Mouse (Mus musculus): ENCODE data around the gene Pnmt. TPM values are rescaled to one million over a fixed set of nuclear protein-coding genes. Genes with fewer than 3 reads are reported as not detected.
A peak's percentile ranks its signal among the peaks of the same experiment; 100 is the strongest.

The Pnmt gene
- polyA plus RNA-seq, 1 experiment from 2014 or later = 1.7 TPM

GRCm38 (mm10) chr11:98360866-98361521, 25.3 kb upstream of the Pnmt start:
- Histone ChIP-seq H3K4me1 (replicated peaks) (peaks cover 68% of the 10 kb centered on the region), H3K27me3 (replicated peaks) (no peaks in the 10 kb centered on the region), H3K4me3 (no peak overlapping the region), H3K36me3 (no peaks in the 10 kb centered on the region; the same call in 1 of the 2 replicates), H3K4me2 (no peak overlapping the region), H3K27ac (ENCODE audit: poor library complexity, severe bottlenecking) (no peak overlapping the region), H3K9me3 (replicated peaks) (no peaks in the 10 kb centered on the region), H3K9ac (peak overlapping the region; percentile 29)
- 72% methylated on average over 9 of the region's 9 CpGs for WGBS
- no peak for ATAC-seq (ENCODE audit: insufficient number of reproducible peaks, low FRiP score)

- no peak for ATAC-seq (ENCODE audit: insufficient number of reproducible peaks, low FRiP score)
- Histone ChIP-seq H3K27me3 (replicated peaks) (no peaks in the 10 kb centered on the region), H3K36me3 (no peaks in the 10 kb centered on the region; the same call in 1 of the 2 replicates), H3K9me3 (replicated peaks) (no peaks in the 10 kb centered on the region), H3K4me3 (no peak overlapping the region), H3K4me2 (no peak overlapping the region), H3K4me1 (replicated peaks) (peaks cover 74% of the 10 kb centered on the region), H3K27ac (ENCODE audit: poor library complexity, severe bottlenecking) (no peak overlapping the region), H3K9ac (no peak overlapping the region)
- 79% methylated on average over 5 of the region's 5 CpGs for WGBS
These were observed 22.4 kb upstream of the Pnmt start for GRCm38 (mm10) chr11:98363817-98364216.

- no peak overlapping the region for H3K4me3 ChIP-seq
- H3K4me2 ChIP-seq = no peak overlapping the region
- H3K9ac ChIP-seq = no peak overlapping the region
- WGBS = 97% methylated on average over 5 of the region's 5 CpGs
- H3K9me3 ChIP-seq (replicated peaks) = no peaks in the 10 kb centered on the region
- ATAC-seq (ENCODE audit: insufficient number of reproducible peaks, low FRiP score) = no peak
- no peaks in the 10 kb centered on the region for H3K27me3 ChIP-seq (replicated peaks)
- no peaks in the 10 kb centered on the region; the same call in 1 of the 2 replicates for H3K36me3 ChIP-seq
- peaks cover 74% of the 10 kb centered on the region for H3K4me1 ChIP-seq (replicated peaks)
- H3K27ac ChIP-seq (ENCODE audit: poor library complexity, severe bottlenecking) = no peak overlapping the region
These were observed 21.8 kb upstream of the Pnmt start for GRCm38 (mm10) chr11:98364410-98364809.

GRCm38 (mm10) chr11:98366290-98366689, 20.0 kb upstream of the Pnmt start:
- no peak overlapping the region for H3K4me2 ChIP-seq
- peaks cover 72% of the 10 kb centered on the region for H3K4me1 ChIP-seq (replicated peaks)
- H3K9me3 ChIP-seq (replicated peaks) = no peaks in the 10 kb centered on the region
- no peaks in the 10 kb centered on the region; the same call in 1 of the 2 replicates for H3K36me3 ChIP-seq
- 68% methylated on average over 10 of the region's 10 CpGs for WGBS
- H3K4me3 ChIP-seq = no peak overlapping the region
- H3K27me3 ChIP-seq (replicated peaks) = no peaks in the 10 kb centered on the region
- H3K9ac ChIP-seq = no peak overlapping the region
- H3K27ac ChIP-seq (ENCODE audit: poor library complexity, severe bottlenecking) = peak overlapping the region; percentile 18; the same call in 1 of the 2 replicates
- ATAC-seq (ENCODE audit: insufficient number of reproducible peaks, low FRiP score) = no peak

GRCm38 (mm10) chr11:98367171-98367862, 18.9 kb upstream of the Pnmt start:
- WGBS = 58% methylated on average over 10 of the region's 10 CpGs
- no peak for ATAC-seq (ENCODE audit: insufficient number of reproducible peaks, low FRiP score)
- peak overlapping the region; percentile 75 for H3K27ac ChIP-seq (ENCODE audit: poor library complexity, severe bottlenecking)

GRCm38 (mm10) chr11:98367863-98368186, 18.4 kb upstream of the Pnmt start:
- ATAC-seq (ENCODE audit: insufficient number of reproducible peaks, low FRiP score) = no peak
- Histone ChIP-seq H3K9ac (no peak overlapping the region), H3K9me3 (replicated peaks) (no peaks in the 10 kb centered on the region), H3K27ac (ENCODE audit: poor library complexity, severe bottlenecking) (peak overlapping the region; percentile 75), H3K4me3 (no peak overlapping the region), H3K4me2 (no peak overlapping the region), H3K36me3 (no peaks in the 10 kb centered on the region), H3K4me1 (replicated peaks) (peaks cover 76% of the 10 kb centered on the region), H3K27me3 (replicated peaks) (no peaks in the 10 kb centered on the region)
- 56% methylated on average over 7 of the region's 7 CpGs for WGBS

More at GRCm38 (mm10) chr11:98367171-98367862, 18.9 kb upstream of the Pnmt start:
- H3K4me3 ChIP-seq = no peak overlapping the region
- H3K4me1 ChIP-seq (replicated peaks) = peaks cover 73% of the 10 kb centered on the region
- no peaks in the 10 kb centered on the region; the same call in 1 of the 2 replicates for H3K36me3 ChIP-seq
- no peak overlapping the region for H3K4me2 ChIP-seq
- no peaks in the 10 kb centered on the region for H3K27me3 ChIP-seq (replicated peaks)
- no peak overlapping the region for H3K9ac ChIP-seq
- no peaks in the 10 kb centered on the region for H3K9me3 ChIP-seq (replicated peaks)

- no peak overlapping the region for H3K4me3 ChIP-seq
- no peak for ATAC-seq (ENCODE audit: insufficient number of reproducible peaks, low FRiP score)
- no peaks in the 10 kb centered on the region for H3K36me3 ChIP-seq
- no peaks in the 10 kb centered on the region for H3K9me3 ChIP-seq (replicated peaks)
- peaks cover 81% of the 10 kb centered on the region for H3K4me1 ChIP-seq (replicated peaks)
- no peaks in the 10 kb centered on the region for H3K27me3 ChIP-seq (replicated peaks)
- no peak overlapping the region for H3K4me2 ChIP-seq
- no peak overlapping the region for H3K9ac ChIP-seq
- no peak overlapping the region for H3K27ac ChIP-seq (ENCODE audit: poor library complexity, severe bottlenecking)
- WGBS = 62% methylated on average over 6 of the region's 6 CpGs
These were observed 16.9 kb upstream of the Pnmt start for GRCm38 (mm10) chr11:98369337-98369736.

GRCm38 (mm10) chr11:98370588-98370987, 15.7 kb upstream of the Pnmt start:
- WGBS = 87% methylated on average over 2 of the region's 2 CpGs
- peak overlapping the region; percentile 56; the same call in 1 of the 2 replicates for H3K9ac ChIP-seq
- H3K27ac ChIP-seq (ENCODE audit: poor library complexity, severe bottlenecking) = no peak overlapping the region

GRCm38 (mm10) chr11:98371556-98372240, 14.6 kb upstream of the Pnmt start:
- H3K9ac ChIP-seq = peak overlapping the region; percentile 56
- no peak for ATAC-seq (ENCODE audit: insufficient number of reproducible peaks, low FRiP score)
- H3K4me2 ChIP-seq = peak overlapping the region; percentile 52
- 37% methylated on average over 10 of the region's 10 CpGs for WGBS
- H3K27me3 ChIP-seq (replicated peaks) = no peaks in the 10 kb centered on the region
- H3K27ac ChIP-seq (ENCODE audit: poor library complexity, severe bottlenecking) = peak overlapping the region; percentile 62
- H3K9me3 ChIP-seq (replicated peaks) = no peaks in the 10 kb centered on the region
- H3K36me3 ChIP-seq = peaks cover 20% of the 10 kb centered on the region
- peak overlapping the region; percentile 27 for H3K4me3 ChIP-seq
- peaks cover 91% of the 10 kb centered on the region for H3K4me1 ChIP-seq (replicated peaks)

More at GRCm38 (mm10) chr11:98370588-98370987, 15.7 kb upstream of the Pnmt start:
- Histone ChIP-seq H3K4me3 (no peak overlapping the region), H3K9me3 (replicated peaks) (no peaks in the 10 kb centered on the region), H3K4me1 (replicated peaks) (peaks cover 93% of the 10 kb centered on the region), H3K27me3 (replicated peaks) (no peaks in the 10 kb centered on the region), H3K4me2 (no peak overlapping the region), H3K36me3 (peaks cover 10% of the 10 kb centered on the region)
- no peak for ATAC-seq (ENCODE audit: insufficient number of reproducible peaks, low FRiP score)

GRCm38 (mm10) chr11:98372406-98372805, 13.8 kb upstream of the Pnmt start:
- Histone ChIP-seq H3K27me3 (replicated peaks) (no peaks in the 10 kb centered on the region), H3K9me3 (replicated peaks) (no peaks in the 10 kb centered on the region), H3K4me2 (peak overlapping the region; percentile 52), H3K36me3 (peaks cover 27% of the 10 kb centered on the region), H3K9ac (peak overlapping the region; percentile 56), H3K4me3 (peak overlapping the region; percentile 27), H3K27ac (ENCODE audit: poor library complexity, severe bottlenecking) (peak overlapping the region; percentile 62), H3K4me1 (replicated peaks) (peaks cover 93% of the 10 kb centered on the region)
- no peak for ATAC-seq (ENCODE audit: insufficient number of reproducible peaks, low FRiP score)
- 19% methylated on average over 2 of the region's 2 CpGs for WGBS

GRCm38 (mm10) chr11:98373244-98373643, 13.0 kb upstream of the Pnmt start:
- WGBS = 79% methylated on average over 6 of the region's 6 CpGs
- H3K4me2 ChIP-seq = peak overlapping the region; percentile 46; the same call in 1 of the 2 replicates
- H3K9ac ChIP-seq = peak overlapping the region; percentile 50; the same call in 1 of the 2 replicates
- 0 out of 2 replicates have a peak overlapping the region, but pooled peaks have one; percentile 62 for H3K27ac ChIP-seq (ENCODE audit: poor library complexity, severe bottlenecking)
- ATAC-seq (ENCODE audit: insufficient number of reproducible peaks, low FRiP score) = no peak
- H3K27me3 ChIP-seq (replicated peaks) = no peaks in the 10 kb centered on the region
- peaks cover 94% of the 10 kb centered on the region for H3K4me1 ChIP-seq (replicated peaks)
- peak overlapping the region; percentile 19; the same call in 1 of the 2 replicates for H3K4me3 ChIP-seq
- H3K9me3 ChIP-seq (replicated peaks) = no peaks in the 10 kb centered on the region
- peaks cover 35% of the 10 kb centered on the region for H3K36me3 ChIP-seq

All from heart, embryonic 12.5 days (tissue).